Mouse (Mus musculus) stomach, postnatal 0 days (tissue): ENCODE results near the gene Gfra4. TPM values are rescaled to one million over a fixed set of nuclear protein-coding genes. Genes with fewer than 3 reads are reported as not detected.

ENCODE experiments used
- ATAC-seq: fragments of 200-750 bp; cut with Nextera tagmentation; 2 replicates; pipeline ENCODE4 v1.8.0; 2017; ENCODE audit not compliant: low FRiP score, low TSS enrichment
- DNase-seq: peaks from one replicate; pipeline ENCODE4 v3.0.0-alpha.2; 2016; ENCODE audit warnings: low spot score
- H3K27ac ChIP-seq: fragments of 300-500 bp; sonication (generic); replicated peaks from 2 replicates; pipeline ENCODE4 v1.5.1; 2014; ENCODE audit warnings: mild to moderate bottlenecking, control low read depth
- H3K27me3 ChIP-seq: fragments of 300-500 bp; sonication (generic); 2 replicates; pipeline ENCODE4 v1.6.1; 2014; ENCODE audit warnings: low read length; ENCODE audit not compliant: control insufficient read depth, insufficient read depth
- H3K36me3 ChIP-seq: fragments of 300-500 bp; sonication (generic); 2 replicates; pipeline ENCODE4 v1.6.1; 2014; ENCODE audit warnings: low read length, mixed read lengths; ENCODE audit not compliant: control insufficient read depth, insufficient read depth
- H3K4me1 ChIP-seq: fragments of 300-500 bp; sonication (generic); replicated peaks from 2 replicates; pipeline ENCODE4 v1.6.1; 2014; ENCODE audit warnings: antibody characterized with exemption; ENCODE audit not compliant: control insufficient read depth, insufficient read depth
- H3K4me2 ChIP-seq: fragments of 300-500 bp; sonication (generic); replicated peaks from 2 replicates; pipeline ENCODE4 v1.6.1; 2014; ENCODE audit warnings: low read depth, mild to moderate bottlenecking, control low read depth, moderate library complexity
- H3K4me3 ChIP-seq: fragments of 300-500 bp; sonication (generic); 2 replicates; pipeline ENCODE4 v1.5.1; 2014; ENCODE audit warnings: low read depth, low read length, control low read depth
- H3K9ac ChIP-seq: fragments of 300-500 bp; sonication (generic); 2 replicates; pipeline ENCODE4 v1.6.1; 2014; ENCODE audit warnings: mild to moderate bottlenecking, low read length, control low read depth, mixed read lengths
- H3K9me3 ChIP-seq: fragments of 300-500 bp; sonication (generic); 2 replicates; pipeline ENCODE4 v1.6.1; 2016; ENCODE audit warnings: low read length; ENCODE audit not compliant: control insufficient read depth
- CTCF ChIP-seq: IDR thresholded peaks from 2 replicates; pipeline ENCODE4 v1.5.1; 2016; ENCODE audit warnings: antibody characterized with exemption, low read depth, mild to moderate bottlenecking, moderate library complexity
- EP300 ChIP-seq: optimal IDR thresholded peaks from 2 replicates; pipeline ENCODE3; 2016; ENCODE audit warnings: antibody characterized with exemption
- WGBS: fragments of 180-500 bp; shearing (Covaris S2); extraction: QIAGEN DNeasy Blood & Tissue Kit; methylation state at CpG from one replicate; pipeline ENCODE4 v1.1.7; 2014; 5-methylcytosine and 5-hydroxymethylcytosine counted together
- polyA plus RNA-seq: library from polyadenylated mRNA; unstranded; fragments of >200 nt; fragmentation: Nextera tagmentation; extraction: Ambion mirVana; gene quantifications from 2 replicates; pipeline ENCODE4 v1.2.1, GENCODE M21; 2015

Gfra4 gene
- polyA plus RNA-seq, 1 experiment from 2014 or later: 10.1 TPM

DNA sequence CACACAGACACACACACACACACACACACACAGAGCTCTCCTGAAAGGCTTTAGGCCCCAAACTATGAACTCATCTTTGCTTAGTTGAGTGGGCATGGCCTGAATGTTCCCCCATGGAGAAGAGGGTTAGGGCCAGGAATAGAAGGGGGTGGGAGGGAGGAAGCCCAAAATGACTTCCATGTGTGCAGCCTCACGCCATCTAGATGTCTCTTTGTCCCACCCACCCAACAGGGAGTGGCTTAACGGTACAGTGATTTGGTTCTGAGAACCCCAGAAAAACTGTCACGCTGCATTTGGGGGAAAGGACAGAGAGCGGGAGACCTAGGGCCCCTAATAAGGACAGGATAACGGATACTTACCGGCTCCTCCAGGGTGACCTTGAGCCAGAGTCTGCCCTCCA is 17.9 kb upstream of the Gfra4 start:
- peaks cover 2% of the 10 kb centered on the region; the same call in 1 of the 2 replicates for H3K27me3 ChIP-seq
- H3K36me3 ChIP-seq: no peaks in the 10 kb centered on the region
- H3K4me2 ChIP-seq: no peak overlapping the region
- no peak overlapping the region for H3K9ac ChIP-seq
- H3K27ac ChIP-seq: no peak overlapping the region
- peaks cover 8% of the 10 kb centered on the region for H3K4me1 ChIP-seq
- 65% methylated on average over 6 of the region's 6 CpGs for WGBS
- H3K9me3 ChIP-seq: no peaks in the 10 kb centered on the region
- DNase-seq (no peak), ATAC-seq (no peak)
- no peak overlapping the region for H3K4me3 ChIP-seq
- TF ChIP-seq EP300: no peak
- TF ChIP-seq CTCF: no peak

DNA sequence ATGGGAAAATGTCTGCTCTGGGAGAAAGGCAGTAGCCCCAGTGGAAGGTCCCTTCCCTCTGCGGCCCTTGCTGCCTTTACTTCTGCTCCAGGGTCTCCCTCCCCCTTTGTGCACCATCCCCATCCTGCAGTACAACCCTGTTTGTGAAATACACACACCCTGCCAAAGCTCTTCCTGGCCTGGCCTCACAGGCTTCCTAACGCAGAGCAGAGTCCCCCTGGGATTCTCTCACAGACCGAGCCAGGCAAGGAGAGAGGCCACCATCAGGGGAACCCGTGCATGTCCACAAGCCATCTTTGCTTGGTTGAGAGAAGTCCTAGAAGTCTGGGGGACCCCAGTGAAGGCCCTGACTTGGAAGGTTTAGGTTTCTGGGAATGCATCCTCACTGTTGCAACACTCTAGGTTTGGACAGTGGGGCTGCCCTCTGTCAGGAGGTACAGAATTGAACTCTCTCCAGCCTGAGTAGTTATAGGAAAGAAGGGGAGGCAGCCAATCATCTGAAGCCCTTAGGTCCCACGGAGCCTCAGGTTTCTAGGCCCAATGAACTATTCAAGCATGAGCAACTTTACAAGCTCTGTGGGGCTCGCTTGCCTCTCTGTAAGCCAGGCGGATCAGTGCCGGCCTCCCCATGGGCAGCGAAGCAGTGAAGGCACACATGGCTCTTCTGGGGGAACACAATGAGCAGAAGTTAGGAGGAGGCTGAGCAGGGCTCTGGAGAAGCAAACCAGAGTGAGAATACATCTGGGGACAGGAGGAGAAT is 17.1 kb upstream of the Gfra4 start:
- Histone ChIP-seq H3K27ac (peak overlapping the region; percentile 53), H3K4me2 (no peak overlapping the region), H3K9ac (no peak overlapping the region; the same call in 1 of the 2 replicates), H3K4me1 (peaks cover 8% of the 10 kb centered on the region), H3K9me3 (no peaks in the 10 kb centered on the region), H3K36me3 (no peaks in the 10 kb centered on the region), H3K4me3 (no peak overlapping the region), H3K27me3 (peaks cover 7% of the 10 kb centered on the region)
- ATAC-seq: no peak
- DNase-seq: no peak
- 64% methylated on average over 9 of the region's 9 CpGs for WGBS
- no peak for TF ChIP-seq CTCF
- no peak for TF ChIP-seq EP300

DNA sequence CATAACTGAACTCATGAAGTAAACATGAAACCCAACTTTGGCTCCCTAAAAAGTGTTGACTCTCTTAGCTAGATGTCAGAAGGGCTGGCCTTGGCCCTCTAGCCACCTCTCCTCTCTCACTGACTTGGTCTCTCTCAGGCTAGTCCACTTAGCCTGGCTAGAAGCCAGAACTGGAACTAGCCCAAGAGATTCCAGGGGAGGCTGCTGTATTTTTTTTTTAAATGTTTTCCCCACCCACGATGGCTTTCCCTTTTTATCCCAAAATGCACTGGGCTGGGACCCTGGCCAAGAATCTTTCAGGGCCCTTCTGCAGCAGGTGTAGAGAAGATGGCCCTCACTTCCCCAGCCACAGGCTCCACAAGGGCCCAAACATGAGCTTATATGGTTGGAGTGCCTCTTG is 16.5 kb upstream of the Gfra4 start:
- TF ChIP-seq CTCF: no peak
- TF ChIP-seq EP300: no peak

DNA sequence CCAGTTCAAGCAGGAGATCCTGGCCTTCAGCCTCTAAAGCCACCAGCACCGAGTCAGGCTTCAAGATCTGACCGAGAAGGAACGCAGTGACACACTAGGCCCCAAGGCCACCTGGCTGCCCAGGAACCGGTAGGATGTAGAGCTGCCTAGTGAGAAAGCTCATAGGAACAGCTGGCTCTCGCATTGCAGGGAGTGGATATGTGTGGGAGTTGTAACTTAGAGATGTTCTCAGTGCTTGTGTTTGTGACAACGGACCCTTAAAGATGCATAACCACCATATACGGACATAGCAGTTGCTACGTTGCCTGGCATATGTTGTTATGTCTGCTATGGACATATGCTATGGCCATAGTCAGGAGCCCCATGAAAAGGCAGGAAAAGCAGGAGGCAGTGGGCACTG is 15.8 kb upstream of the Gfra4 start:
- H3K9me3 ChIP-seq: no peaks in the 10 kb centered on the region
- H3K27ac ChIP-seq: peak overlapping the region; percentile 18; the same call in 1 of the 2 replicates
- TF ChIP-seq EP300: no peak
- TF ChIP-seq CTCF: no peak
- no peak overlapping the region for H3K4me3 ChIP-seq
- peaks cover 13% of the 10 kb centered on the region for H3K4me1 ChIP-seq
- H3K27me3 ChIP-seq: peaks cover 12% of the 10 kb centered on the region
- DNase-seq (no peak), ATAC-seq (no peak)
- no peaks in the 10 kb centered on the region for H3K36me3 ChIP-seq
- WGBS: 87% methylated on average over 8 of the region's 8 CpGs
- no peak overlapping the region for H3K4me2 ChIP-seq
- H3K9ac ChIP-seq: no peak overlapping the region

More for the DNA sequence above, 16.5 kb upstream of the Gfra4 start:
- no peak for ATAC-seq
- Histone ChIP-seq H3K27ac (peak overlapping the region; percentile 53), H3K4me1 (peaks cover 10% of the 10 kb centered on the region), H3K36me3 (no peaks in the 10 kb centered on the region), H3K4me2 (no peak overlapping the region), H3K27me3 (peaks cover 7% of the 10 kb centered on the region), H3K9ac (no peak overlapping the region; the same call in 1 of the 2 replicates), H3K9me3 (no peaks in the 10 kb centered on the region), H3K4me3 (no peak overlapping the region)
- WGBS: 29% methylated on average over 1 of the region's 1 CpGs
- peak; percentile 24 for DNase-seq

DNA sequence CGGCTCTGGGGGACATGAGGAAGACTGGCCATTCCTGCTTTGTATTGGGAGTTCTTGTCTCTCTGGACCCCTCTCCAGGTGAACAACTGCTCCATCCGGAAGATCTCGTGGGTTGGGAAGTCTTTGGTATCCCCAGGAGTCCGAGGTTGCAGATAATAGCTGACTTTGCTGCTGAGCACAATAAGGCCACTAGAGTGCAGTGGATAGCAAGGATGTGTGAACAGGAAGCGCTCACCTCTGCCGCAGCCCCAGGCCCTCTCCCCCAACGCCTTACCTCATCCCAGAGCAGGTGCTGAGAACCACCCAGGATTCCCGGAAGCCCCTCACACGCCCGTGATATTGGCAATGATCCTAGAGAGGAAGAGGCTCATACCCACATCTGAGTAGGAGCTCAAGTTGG is 13.3 kb upstream of the Gfra4 start:
- Histone ChIP-seq H3K27ac (no peak overlapping the region), H3K9me3 (no peaks in the 10 kb centered on the region), H3K4me2 (no peak overlapping the region), H3K4me3 (no peak overlapping the region), H3K27me3 (peaks cover 14% of the 10 kb centered on the region), H3K36me3 (no peaks in the 10 kb centered on the region), H3K9ac (no peak overlapping the region), H3K4me1 (peaks cover 11% of the 10 kb centered on the region)
- ATAC-seq (peak; percentile 38; the same call in 1 of the 2 replicates), DNase-seq (peak; percentile 66)
- peak; percentile 81 for TF ChIP-seq CTCF
- TF ChIP-seq EP300: no peak
- whole genome bisulfite sequencing: 6% methylated on average over 10 of the region's 10 CpGs

DNA sequence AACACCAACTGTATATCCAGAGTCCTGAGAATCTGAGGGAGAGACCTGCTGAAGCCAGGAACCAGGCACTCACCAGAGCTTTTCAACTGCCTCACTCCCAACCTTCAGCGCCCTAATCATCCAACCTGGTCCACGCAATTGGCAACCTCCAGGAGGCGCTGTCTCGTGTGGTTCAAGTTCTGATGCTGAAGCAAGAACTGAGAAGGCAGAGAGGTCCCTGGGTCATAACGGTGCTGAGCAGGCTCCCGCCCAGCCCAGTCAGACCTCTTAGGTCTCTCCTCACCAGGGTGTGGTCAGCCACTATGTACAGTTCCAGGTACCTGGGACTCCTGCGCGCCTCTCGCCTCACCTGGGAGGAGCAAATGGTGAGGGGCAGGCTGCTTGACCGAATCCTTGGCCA is 12.7 kb upstream of the Gfra4 start:
- no peaks in the 10 kb centered on the region for H3K36me3 ChIP-seq
- WGBS: 11% methylated on average over 10 of the region's 10 CpGs
- H3K27me3 ChIP-seq: peaks cover 14% of the 10 kb centered on the region
- H3K4me3 ChIP-seq: no peak overlapping the region
- TF ChIP-seq EP300: no peak
- TF ChIP-seq CTCF: peak; percentile 87
- H3K4me2 ChIP-seq: no peak overlapping the region
- no peaks in the 10 kb centered on the region for H3K9me3 ChIP-seq
- H3K27ac ChIP-seq: no peak overlapping the region
- peaks cover 11% of the 10 kb centered on the region; the same call in 1 of the 2 replicates for H3K4me1 ChIP-seq
- ATAC-seq (peak; percentile 56), DNase-seq (peak; percentile 80)
- H3K9ac ChIP-seq: no peak overlapping the region
